Mouse (Mus musculus) spleen, adult 18-20 months (tissue): ENCODE data around the gene Enc1.

Source experiments
- DNase-seq, 2 experiments: peaks; one replicate each; pipeline ENCODE4 v3.0.0; 2022; ENCODE audit warnings: mixed read lengths in 2 of 2

Gene Enc1

DNA sequence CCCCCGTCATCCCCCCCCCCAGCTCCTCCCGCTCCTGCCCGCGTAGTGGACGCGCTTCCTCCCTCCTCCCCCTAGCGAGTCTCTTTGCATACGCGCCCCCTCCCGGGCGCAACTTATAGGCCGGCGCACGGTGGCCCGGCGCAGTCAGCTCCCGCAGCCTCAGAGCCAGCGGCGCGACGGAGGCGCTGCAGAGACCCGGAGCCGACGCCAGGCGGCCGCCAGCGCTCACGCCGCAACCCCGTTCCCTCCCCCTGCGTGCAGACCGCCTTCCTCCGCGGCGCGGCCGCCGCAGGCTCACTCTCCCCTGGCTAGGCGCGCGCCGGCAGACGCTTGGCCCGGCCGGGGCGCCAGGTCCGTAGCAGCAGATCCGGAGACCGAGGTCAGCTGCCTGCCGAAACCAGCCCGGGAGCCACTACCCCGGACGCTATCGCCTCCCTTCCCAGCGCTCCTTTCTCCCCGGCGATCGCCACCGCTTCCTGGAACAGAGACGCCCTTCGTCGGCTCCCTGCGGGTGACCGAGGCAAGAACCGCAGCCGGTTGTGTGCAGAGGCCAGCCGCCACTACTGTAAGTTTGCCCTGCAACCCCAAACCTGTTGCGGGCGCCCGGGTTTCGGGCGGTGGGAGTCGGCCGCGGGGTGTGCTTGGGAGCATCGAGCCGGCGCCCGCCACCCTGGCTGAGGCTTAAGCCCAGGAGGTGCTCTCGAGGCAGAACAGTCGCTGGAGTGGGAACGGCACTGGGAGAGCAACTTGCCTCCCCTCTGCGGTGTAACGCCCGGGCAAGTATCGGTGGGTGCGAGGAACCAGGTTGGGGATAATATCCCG is at the start of gene Enc1:
Gene Enc1, plus strand, starts transcription at position 141 of the 822 bp plus-strand sequence.
- peak; percentile 92 for DNase-seq

DNA sequence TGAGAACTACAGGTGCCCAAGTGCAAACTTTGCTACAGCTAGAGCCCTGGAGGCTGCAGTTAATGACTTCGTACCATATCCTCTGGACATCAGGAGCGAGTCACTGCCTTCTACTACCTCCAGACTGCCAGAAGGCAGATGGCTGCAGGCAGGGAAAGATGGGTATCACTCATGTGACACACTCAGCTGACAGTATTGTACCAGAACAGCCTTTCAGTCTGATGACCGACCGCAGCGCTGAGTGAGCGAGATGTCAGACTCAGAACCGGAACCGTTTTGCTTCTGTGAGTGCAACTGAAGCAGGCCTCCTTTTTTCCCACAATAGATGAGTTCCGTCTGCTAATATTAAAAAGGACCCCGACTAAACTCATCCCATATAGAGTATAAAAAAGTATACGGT is 48.3 kb upstream of the Enc1 start:
- no peak for DNase-seq

DNA sequence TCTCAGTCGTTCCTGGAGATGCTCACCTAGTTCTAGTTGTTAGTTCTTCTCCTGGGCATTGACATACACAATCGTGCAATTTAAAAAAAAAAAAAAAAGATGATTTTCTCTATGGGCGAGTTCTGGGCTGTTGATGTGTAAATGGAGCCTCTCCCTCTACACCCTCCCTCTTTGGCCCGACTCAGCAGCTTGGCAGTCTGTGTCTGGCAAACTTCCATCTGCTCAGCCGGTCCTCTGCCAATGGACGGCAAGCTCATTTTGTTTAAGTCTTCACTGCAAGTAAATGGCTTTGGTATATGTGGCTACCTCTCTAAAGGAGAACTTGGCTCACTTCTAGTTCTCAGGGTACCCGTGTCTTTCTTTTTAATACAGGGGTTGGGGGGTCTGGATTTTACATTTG is 47.5 kb upstream of the Enc1 start:
- DNase-seq, result no peak

DNA sequence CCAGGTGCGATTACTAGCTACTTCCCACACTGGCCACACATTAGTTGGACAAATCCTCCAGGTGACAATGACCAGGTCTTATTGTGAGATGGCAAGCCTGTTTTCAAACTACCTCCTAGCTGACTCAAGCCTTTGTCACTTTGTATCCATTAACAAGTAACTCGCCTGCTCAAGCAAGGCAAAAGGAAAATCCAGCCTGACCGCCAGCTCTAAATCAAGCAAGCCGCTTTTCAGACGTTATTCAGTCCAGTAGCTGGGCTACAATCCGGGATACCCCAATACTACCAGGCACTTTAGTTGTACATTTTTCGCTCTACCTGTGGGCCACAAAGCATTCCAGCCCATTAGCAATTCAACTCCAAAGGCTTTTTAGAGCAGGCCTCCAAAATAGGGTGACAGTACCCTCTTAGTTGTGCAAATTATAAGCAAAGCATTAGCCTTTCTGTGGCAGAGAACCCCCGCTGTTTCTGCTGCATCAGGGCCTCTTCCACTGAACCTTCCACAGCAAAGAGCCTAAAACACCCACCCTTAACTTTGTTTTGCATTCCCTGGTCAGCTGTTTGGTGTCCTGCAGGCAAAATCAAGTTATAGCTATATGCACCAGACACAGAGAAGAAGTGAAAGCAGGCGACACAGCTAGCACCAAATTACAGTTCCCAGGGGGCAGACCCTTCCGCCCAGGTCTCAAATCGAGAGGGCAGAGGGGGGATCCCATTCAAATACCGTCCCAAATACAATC is 44.5 kb upstream of the Enc1 start:
- DNase-seq, result peak; percentile 26 to 35

DNA sequence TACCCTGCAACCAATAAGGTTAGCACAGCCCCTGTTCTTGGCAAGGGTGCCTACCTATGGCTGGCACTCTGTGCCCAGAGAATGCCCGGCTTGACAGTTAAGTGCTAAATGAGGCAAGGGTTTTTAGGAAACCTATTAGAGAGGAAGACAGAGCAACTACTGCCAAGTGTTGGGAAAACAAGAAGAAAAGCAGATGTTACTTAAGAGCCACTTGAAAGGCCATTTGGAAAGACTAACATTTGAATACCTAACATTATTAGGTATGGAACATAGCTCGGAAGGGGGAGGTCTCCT is 44.0 kb upstream of the Enc1 start:
- no peak for DNase-seq

DNA sequence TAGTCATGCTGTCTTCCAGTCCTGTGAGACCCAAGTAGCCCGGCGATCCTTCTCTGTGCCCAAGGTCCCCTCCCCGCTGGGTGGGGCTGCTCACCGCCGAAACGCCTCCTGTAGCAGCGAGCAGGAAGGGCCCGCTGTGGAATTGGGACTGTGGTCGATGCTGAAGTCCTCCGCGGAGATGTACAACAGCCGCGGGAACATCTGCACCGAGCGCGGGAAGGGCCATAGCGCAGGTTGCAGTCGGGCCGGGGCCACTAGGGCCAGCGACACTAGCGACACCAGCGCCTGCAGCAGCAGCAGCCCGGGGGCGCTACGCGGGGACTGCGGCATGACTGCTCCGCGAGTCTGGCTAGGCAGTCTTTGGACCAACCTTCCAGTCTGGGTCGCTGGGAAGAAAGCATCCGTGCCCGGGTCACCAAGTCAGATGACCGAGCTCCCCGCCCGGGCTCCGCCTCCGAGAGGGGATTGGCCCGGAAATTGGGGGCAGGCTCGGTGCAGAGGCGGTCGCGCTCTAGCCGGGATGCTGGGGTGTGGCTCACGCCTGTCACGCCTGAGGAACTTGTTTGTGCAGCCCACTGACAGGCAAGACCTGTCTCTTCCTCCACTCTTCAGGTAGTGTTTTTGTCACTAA is 42.9 kb upstream of the Enc1 start, which contains the start of gene Hexb:
Gene Hexb, minus strand, starts transcription at position 426 of the 631 bp plus-strand sequence.
- peak; percentile 91 to 94 for DNase-seq

DNA sequence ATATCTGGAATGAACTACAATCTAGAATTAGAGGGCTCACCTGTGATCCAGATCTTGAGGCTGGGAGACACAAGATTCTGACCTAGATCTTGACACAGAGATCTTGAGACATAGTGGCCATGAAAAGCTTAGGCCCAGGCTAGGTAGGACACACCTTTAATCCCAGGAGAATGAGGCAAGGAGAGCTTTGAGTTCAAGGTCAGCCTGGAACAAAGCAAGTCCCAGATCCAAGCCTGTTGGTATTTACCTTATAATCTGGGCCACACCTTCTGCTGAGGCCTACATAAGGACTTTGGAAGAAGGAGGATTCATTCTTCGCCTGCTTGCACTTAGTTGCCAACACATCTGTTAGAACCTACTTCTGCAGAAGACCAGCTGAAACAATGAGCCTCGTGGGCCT is 41.8 kb upstream of the Enc1 start:
- no peak for DNase-seq

DNA sequence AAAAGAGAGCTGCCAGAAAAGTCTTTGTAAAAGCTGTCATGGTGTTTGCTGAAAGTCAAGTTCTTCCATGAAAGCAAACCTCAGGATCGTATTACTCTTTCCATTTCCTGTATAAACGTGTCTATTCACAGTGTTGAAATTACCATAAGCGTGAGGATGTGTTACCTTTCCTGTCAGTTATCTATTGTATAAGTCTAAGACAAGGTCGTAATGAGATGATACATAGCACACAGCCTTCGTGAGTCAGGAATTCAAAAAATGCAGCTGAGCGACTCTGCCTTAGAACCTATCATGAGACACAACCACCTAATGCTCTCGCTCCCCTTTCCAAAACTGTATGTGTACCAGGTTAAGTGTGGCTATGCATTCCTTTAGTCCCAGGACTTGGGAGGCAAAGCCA is 39.8 kb upstream of the Enc1 start:
- DNase-seq, result no peak

DNA sequence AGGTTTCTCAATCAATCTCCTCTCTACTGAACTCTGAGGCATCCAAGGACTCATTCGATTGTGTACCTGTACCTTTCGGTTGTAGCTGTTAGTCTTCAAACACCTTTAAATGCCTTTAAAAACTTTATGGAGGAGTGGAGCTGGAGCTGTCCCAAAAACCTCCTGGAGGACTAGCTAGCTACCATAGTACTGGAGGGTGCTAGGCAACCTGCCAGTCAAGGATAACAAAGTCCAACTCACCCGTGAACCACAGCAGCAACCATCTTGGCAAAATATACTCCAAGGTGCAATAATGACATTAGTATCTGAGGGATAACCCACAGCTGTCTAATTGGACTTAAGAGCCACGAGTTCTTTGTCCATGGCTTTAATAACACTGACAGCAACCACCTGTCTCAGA is 39.0 kb upstream of the Enc1 start:
- no peak for DNase-seq

DNA sequence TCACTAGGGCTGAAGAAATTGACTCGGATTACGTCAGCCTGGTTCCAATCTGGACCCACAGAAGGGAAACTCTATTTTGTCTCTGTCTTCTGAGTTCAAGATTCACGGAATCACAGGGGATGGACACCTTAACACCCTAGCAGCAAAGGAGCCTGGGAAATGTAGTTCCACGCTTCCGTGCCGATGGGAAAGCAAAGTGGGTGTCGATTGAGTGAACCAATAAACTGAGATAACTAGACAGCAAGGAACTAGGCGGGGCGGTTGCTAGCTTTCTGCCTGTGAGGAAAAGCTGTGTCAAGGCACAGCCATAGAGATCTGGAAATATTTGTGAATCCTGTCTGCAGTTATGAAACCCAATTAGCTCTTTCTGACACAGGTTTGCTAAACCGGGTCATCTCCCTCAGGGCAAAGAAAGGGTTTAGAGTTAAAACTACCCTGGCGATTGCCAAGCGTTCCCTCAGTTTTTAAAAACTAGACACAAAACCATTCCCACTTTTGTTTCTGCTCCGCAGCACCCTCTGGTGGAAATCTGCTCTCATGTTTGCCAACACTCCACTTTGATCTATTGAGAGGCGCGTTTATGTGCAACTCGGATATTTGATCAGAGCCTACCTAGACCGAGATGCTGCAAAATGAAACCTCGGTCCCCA is 35.7 kb upstream of the Enc1 start:
- DNase-seq, result peak; percentile 53 to 85

DNA sequence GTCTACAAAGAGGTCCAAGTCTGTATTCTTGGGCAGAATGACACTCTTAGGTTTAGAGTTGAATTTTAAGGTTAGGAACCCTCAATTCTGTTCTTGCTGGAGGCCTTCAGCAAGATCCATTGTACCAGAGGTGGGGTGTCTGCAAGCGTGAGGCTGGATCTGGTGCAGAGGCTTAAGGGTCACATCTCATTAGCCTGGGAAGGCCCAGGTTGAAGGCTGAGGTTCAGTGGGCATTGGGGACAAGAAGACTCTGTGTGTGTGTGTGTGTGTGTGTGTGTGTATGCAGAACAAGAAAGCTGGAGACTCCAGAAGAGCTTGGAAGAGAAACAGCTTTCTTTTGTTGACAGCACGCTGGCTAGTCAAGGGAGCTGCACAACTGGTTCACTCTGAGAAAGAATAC is 34.9 kb upstream of the Enc1 start:
- DNase-seq, result no peak

DNA sequence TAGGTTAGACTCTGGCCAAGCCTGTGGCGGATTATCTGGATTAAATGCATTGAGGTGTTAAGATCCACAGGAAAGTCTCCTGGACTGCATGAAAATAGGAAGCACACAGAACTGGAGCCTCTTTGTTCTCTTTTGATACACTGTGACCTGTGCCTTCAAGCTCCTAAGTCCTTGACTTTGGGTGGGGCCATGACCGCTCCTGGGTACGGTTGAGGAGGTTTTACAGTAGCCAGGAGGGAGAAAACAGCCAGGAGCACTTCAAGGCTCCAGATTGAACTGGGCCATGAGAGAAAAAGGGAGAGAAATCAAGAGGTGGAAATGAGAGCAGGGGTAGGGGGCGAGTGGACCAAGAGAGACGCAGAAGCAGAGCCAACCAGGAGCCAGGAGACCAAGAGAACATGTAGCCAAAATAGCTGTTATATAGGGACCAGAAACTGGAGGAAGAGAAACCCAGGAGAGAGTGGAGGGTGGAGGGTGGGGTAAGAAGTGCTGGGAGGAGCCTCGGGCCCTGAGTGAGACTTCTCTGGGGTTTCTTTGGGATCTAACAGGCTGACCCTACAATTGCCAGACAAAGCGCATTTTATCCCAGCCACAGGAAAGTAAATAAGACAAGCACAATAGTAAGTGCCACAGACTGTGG is 33.3 kb upstream of the Enc1 start:
- no peak for DNase-seq

DNA sequence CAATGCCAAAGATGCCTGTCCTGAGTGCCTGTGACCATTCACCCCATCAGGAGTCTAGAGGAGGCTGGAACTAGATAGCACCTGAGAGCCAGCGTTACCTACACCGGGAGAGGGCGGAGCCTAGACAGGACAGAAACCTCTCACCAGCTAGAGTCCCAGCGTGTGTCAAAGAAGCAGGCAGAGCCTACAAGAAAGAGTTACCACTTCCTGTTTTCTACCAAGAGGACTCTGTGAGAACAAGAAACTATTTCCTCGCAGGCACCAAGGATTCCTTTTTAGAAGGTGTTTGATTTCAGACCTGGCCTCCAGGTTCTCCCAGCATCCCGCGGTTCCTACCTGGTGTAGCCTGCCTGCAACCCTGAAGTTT is 32.8 kb upstream of the Enc1 start:
- peak; percentile 54 to 58 for DNase-seq

DNA sequence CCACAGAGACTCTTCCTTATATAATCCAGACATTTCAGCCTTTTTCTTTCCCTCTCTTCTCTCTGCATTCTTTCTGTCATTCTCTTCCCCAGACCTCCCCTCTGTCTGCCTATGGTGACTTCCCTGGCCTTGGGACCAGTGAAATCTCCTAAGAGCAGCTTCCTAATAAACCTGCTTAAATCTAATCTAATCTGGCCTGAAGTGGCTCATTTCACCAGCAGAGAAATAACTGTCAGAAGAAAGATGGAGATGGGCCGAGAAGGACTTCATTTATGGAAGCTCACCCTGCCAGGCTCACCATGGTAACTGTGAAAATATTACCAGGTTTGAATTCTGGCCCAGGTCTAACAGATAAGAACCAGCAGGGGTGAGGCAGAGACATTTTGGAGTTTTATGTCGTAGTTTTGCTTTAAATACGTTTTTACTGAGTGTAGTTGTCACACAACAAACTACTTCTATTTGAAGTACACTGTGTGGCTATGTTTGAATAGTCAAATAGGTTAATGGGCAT is 32.4 kb upstream of the Enc1 start:
- DNase-seq, result no peak

DNA sequence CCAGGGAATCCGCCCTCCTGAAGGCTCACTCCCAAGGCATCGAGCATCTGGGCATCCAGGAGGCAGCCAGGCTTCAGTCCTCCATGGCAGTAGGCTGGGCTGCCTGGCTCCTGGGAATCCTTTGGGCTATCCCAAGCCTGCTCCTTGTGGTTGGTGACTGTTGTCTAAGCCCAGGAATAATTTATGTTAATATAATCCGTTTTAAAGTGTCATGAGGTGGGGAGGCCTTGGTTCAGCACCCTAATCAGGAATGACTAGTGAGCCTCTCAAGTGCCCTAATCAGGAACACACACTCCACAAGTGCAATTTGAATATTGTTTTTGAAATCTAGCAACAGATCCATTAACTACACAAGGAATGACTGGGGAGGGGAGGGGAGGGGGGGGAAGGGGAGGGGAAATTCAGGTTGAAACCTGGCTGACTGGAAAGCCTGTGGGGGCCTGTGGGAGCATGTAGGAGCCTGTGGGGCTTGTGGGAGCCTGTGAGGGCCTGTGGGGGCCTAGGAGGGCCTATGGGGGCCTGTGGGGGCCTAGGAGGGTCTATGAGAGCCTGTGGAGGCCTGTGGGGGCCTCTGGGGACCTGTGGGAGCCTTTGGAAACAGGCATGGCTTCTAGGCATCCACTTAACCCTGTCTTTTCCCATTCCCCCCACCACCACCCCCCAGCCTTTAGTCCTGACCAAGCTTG is 26.2 kb upstream of the Enc1 start:
- no peak for DNase-seq

DNA sequence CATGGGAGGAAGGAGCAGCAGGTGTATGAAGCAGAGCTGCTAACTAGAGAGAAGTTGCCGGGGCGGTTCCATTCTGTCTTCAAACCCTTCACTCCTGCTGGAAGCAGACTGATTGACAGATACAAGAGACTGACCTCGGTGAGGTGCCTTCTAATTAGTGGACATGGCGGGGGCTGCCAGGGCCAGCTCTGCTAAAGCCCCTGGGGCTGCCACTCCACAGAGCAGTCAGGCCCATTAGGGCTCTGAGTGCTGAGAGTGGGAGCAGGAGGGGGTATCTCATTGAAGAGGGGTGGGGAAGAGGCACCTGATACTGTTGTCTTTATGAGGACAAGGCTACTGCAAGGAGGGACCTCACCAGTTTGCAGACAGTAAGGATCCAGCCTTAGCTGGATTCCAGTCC is 25.3 kb upstream of the Enc1 start:
- no peak for DNase-seq

DNA sequence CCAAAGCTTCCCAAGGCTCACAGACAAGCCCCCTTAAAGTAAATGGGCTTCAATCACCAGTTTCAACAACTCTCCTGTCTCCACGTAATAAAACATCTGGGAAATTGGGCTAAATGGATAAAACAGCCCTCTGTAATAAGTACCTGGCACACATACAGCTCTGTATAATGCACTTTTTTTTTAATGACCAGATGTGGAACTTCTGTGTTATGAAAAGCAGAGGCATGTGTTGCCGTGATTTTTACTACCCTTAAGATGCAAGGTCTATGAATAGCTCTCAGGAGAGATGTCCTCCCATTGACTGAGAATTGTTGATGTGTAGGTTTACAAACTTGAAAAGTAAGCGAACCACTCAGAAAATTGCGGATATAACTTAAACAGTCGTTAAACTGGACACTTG is 24.7 kb upstream of the Enc1 start:
- DNase-seq, result no peak

DNA sequence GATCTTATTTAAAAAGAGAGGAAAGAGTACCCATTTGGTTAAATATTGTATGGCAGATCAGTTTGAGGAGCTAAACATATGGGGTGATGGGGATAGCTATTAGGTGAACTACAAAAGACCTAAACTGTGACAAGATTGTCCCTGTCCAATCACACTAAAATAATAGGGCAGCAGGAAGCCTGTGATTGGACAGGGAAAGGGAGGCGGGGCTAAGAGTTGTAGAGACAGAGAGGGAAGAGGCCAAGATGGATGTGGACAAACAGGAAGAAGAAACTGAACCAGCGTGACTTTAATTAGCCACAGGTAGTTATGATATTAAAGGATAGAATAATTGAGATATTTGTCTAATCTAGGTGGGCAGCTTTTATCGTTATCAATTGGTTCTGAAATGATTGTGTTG is 20.9 kb upstream of the Enc1 start:
- no peak for DNase-seq

DNA sequence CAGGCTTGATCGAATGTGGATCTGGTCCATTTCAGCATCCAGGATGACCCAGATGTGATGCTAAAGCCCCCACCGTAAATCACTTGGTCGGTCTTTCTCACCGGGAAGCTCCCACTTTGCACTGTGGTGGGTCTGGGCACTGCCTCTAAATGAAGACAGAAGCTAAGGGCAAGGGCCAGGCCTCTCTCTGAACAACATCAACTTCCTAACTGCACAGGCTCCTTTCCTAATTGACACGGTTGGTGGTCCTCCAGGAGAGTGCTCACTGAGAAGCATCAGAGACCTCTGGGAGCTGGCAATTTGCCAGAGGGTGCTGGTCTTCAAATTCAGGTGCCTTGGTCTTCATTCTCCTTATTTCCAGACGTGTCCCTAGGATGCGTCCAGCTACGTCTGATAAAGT is 17.0 kb upstream of the Enc1 start:
- DNase-seq, result no peak

DNA sequence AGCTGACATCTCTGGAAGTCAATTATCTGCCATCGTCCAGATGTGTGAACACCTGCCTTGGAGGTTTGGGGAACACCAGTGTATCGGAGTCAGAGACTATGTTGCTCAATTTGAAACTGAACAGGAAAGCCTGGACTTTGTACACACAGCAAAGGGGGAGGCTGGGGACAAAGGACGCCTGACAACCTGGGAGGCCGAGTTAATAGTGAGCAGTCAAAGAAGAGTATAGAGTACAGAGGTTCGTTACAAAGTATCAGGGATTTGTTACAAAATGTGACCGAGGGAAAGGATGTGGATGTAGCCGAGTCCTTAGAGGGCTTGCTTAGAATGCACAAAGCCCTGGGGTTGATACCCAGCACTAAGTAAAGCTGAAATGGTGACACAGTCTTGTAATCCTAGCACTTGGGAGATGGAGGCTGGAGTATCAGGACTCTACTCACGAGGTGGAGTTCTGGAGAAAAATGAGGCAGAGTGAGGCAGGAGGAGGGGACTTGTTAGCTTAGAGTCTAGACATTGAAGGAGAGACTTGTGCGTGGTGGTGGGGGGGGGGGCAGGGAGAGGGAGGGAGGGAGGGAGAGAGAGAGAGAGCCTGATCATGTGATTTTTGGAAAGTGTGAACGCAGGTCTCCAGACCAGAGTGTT is 16.4 kb upstream of the Enc1 start:
- no peak for DNase-seq

DNA sequence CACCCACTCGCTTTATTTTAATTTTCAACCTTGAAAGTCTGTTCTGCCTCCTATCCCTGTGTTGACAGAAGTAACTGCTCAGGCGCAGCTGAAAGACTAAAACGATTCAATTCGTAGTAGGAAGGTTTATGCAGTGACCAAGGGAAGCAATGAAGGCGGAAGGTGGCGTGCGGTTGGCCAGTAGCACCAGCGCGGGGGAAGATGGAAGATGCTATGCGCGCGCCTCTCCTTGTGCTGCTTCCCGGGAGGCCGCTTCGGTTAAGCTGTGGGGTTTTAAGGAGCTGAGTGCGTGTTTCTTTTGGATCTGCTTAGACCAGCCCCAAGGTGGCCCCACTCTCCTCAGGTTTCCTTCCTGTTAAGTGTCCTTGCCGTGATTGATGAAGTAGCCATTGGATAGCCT is 15.8 kb upstream of the Enc1 start:
- no peak for DNase-seq

DNA sequence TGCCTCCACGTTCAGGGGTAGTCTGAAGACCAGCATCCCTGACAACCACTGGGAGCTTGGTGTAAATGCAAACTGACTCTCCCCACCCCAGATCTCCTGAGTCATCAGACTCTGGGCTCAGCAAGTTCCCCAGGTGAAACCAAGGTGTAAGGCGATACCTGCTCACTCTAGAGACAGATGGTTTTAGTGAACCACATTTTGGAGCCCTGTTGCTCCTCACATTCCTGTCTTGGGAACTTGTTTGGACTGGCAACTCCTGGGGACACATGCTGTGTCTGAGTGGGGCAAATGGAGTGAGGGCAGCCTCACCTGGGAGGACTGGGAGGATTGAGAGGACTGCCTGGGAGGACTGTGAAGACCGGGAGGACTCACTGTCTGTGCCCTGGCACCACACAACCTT is 13.1 kb upstream of the Enc1 start:
- DNase-seq, result no peak
